Mouse (Mus musculus): Measurements from ENCODE around the gene Flot1.

Gene Flot1

DNA sequence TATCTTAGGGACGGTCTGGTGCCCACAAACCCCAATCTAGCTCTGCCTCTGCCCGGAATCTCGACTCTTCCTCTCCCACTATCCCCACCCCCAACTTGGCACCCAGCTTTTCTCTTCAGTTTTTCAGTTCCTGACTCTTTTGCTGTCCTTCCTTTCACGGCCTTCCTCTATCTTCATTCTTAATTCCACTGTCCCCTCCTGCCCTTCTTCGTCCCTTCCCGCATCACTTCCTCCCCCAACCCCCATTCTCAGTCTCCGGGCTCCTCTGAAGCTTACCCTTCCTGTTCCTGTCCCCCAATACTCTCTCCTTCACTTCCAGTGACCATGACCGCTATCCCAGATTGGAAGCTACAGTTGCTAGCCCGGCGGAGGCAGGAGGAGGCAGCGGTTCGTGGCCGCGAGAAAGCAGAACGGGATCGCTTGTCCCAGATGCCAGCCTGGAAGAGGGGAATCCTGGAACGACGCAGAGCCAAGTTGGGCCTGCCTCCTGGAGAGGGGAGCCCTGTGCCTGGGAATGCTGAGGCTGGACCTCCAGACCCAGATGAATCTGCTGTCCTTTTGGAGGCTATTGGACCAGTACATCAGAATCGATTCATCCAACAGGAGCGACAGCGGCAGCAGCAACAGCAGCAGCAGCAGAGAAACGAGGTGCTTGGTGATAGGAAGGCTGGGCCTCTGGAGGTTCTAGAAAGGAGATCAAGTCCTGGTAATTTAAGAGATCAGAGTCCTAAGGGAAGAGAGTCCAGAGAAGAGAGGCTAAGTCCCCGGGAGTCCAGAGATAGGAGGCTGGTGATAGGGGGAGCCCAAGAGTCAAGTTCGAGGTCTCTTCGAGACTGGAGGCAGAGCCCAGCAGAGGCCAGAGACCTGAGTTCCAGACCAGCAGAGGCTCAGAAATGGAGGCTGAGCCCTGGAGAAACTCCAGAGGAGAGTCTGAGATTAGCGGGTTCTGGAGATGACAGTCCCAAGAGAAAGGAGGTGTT lies 44.2 kb downstream of the Flot1 start:
- no peak for DNase-seq (ENCODE audit: low read depth, low spot score)

GRCm38 (mm10) chr17:35868165-35868820 lies 45.3 kb downstream of the Flot1 start:
- DNase-seq (ENCODE audit: low read depth, low spot score) = no peak

DNA sequence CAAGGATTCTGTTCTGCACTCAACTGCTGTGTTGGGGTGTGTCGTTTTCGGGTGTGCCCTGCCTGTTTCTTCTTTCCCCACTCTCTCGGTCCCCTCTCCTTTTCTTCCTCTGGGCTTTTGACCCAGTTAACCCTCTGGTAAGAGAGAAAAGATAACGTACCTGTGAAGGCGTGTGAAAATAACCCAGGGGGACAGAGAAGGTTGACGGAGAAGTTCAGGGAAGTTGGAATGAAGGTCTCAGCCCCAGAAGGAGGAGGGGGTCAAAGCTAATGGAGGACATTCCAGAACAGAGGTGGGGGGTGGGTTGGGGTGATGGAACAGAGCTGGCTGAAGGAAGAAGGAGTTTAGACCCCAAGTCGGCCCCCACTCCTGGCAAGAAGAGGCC lies 45.9 kb downstream of the Flot1 start:
- DNase-seq (ENCODE audit: low read depth, low spot score) = no peak

GRCm38 (mm10) chr17:35869346-35870067 lies 46.5 kb downstream of the Flot1 start:
- no peak for DNase-seq (ENCODE audit: low read depth, low spot score)

- DNase-seq (ENCODE audit: low read depth, low spot score) = no peak
Measured at GRCm38 (mm10) chr17:35870151-35870883, 47.3 kb downstream of the Flot1 start.

- DNase-seq (ENCODE audit: low read depth, low spot score) = no peak
Measured at GRCm38 (mm10) chr17:35870884-35871696, 48.1 kb downstream of the Flot1 start.

GRCm38 (mm10) chr17:35873774-35874519 lies 50.9 kb downstream of the Flot1 start:
- peak; percentile 73 for DNase-seq (ENCODE audit: low read depth, low spot score)

DNA sequence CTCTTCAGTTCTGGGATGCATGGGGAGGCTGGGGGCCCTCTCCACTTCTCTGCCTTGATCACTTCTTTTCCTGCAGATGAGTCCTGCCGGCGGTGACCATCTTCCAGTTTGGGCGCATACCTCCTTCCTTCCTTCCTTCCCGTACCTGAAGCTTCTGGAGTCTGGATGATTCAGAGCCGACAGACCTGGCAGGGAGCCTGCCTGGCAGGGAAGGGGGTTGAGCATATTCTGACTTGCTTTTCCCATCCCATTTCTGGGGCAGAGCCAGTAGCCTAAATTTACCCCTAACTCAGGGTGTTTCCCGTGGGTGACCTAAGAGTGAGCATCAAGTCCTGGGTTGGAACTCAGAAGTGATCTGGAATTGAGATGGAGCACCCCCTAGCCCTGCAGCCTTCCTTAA lies 51.7 kb downstream of the Flot1 start:
- no peak for DNase-seq (ENCODE audit: low read depth, low spot score)

DNA sequence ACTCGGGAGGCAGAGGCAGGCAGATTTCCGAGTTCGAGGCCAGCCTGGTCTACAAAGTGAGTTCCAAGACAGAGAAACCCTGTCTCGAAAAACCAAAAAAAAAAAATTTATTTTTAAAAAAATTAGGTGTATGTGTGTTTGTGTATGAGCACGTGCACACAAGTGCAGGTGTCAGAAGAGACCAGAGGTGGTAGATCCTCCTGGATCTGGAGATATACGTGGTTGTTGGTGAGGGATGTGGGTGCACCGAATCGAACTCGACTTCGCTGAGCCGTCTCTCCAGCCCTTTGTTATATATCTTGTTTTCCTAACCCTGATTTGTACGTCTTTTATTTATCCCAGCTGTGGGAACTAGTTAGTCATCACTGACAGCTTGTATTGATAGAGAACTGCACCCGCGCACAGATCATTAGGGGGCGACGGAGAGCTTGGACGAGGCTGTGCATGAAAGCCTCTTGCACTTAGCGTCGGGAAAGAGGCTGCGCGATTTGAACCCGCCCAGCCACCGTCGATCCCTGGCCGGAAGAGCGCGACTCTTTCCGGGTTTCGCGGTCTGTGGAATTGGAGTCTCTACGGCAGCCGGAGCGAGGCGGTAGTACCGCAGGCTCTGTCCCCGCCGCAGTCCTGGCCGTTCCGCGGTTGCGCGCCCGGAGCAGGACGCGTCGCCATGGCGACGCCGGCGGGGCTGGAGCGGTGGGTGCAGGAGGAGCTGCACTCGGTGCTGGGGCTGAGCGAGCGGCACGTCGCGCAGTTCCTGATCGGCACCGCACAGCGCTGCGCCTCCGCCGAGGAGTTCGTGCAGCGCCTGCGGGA lies 56.4 kb downstream of the Flot1 start, which contains the start of gene Dhx16:
Gene Dhx16, plus strand, starts transcription at position 575 of the 813 bp plus-strand sequence.
- peak; percentile 91 for DNase-seq (ENCODE audit: low read depth, low spot score)

All from retina, adult 2 months (tissue).